8 mouse cellular contexts compared by ENCODE assay signal in genomic region chr6:121129506-121129905, GRCm38 (mm10). TPM values are rescaled to one million over a fixed set of nuclear protein-coding genes. Genes with fewer than 3 reads are reported as not detected.
DNase-seq lines count a peak whose midpoint lies in the region; ATAC-seq lines count a peak whose summit lies in the region.

No protein-coding gene starts in this region.

- 8% methylated on average over 21 of the region's 21 CpGs for WGBS in forebrain, embryonic 10.5 days
- WGBS in neural tube, embryonic 11.5 days, result 8% methylated on average over 21 of the region's 21 CpGs

- H3K9ac ChIP-seq in neural tube, embryonic 11.5 days (ENCODE audit: low read length), result peak overlapping the region; percentile 60

- H3K36me3 ChIP-seq in forebrain, embryonic 10.5 days (replicated peaks), result no peaks in the 10 kb centered on the region
- H3K36me3 ChIP-seq in neural tube, embryonic 11.5 days (ENCODE audit: control insufficient read depth, insufficient read depth, low read length), result no peaks in the 10 kb centered on the region

- H3K4me2 ChIP-seq in neural tube, embryonic 11.5 days (ENCODE audit: low read depth), result peak overlapping the region; percentile 51

- DNase-seq in heart, adult 11 months, result peak; percentile 88
- no peak for DNase-seq in heart, adult 9 months (ENCODE audit: low spot score in 2 of 2)
- DNase-seq in ES-CJ7 (ENCODE audit: low read depth, low spot score), result peak; percentile 59
- DNase-seq in forebrain, embryonic 10.5 days (ENCODE audit: extremely low spot score, low spot score), result peak; percentile 42
- peak; percentile 49 to 53 for DNase-seq in left cerebral cortex, postnatal 36 days (ENCODE audit: low spot score in 2 of 2)
- DNase-seq in neural tube, embryonic 11.5 days (ENCODE audit: low spot score), result peak; percentile 38
- no peak for DNase-seq in ovary, postnatal 14 days (ENCODE audit: low spot score)
- DNase-seq in gastrocnemius, postnatal 14 days, result no peak

- ATAC-seq in neural tube, embryonic 11.5 days (ENCODE audit: insufficient read depth, low FRiP score, low TSS enrichment), result peak; percentile 45

- peaks cover 40% of the 10 kb centered on the region for H3K4me1 ChIP-seq in forebrain, embryonic 10.5 days
- peaks cover 9% of the 10 kb centered on the region for H3K4me1 ChIP-seq in neural tube, embryonic 11.5 days (ENCODE audit: control insufficient read depth, insufficient read depth, low read length)

- H3K4me3 ChIP-seq in forebrain, embryonic 10.5 days, result peak overlapping the region; percentile 50
- H3K4me3 ChIP-seq in neural tube, embryonic 11.5 days (ENCODE audit: low read depth, low read length), result peak overlapping the region; percentile 35

- intact Hi-C loops in left cerebral cortex, postnatal 36 days (cut with DNase I), result loop anchor here (2.0 to 5.0 kb wide), 2 partner anchors 102 to 159 kb away; no protein-coding TSS in a partner anchor
- intact Hi-C loops in gastrocnemius, postnatal 14 days (cut with DNase I; ENCODE audit: low total_unique reads), result loop anchor here (5.0 to 10.0 kb wide), 2 partner anchors 115 to 147 kb away; no protein-coding TSS in a partner anchor

- H3K27me3 ChIP-seq in forebrain, embryonic 10.5 days (ENCODE audit: poor library complexity, severe bottlenecking), result peaks cover 51% of the 10 kb centered on the region
- H3K27me3 ChIP-seq in neural tube, embryonic 11.5 days (ENCODE audit: control insufficient read depth, insufficient read depth, low read length), result peaks cover 7% of the 10 kb centered on the region; the same call in 1 of the 2 replicates

- no peaks in the 10 kb centered on the region for H3K9me3 ChIP-seq in forebrain, embryonic 10.5 days
- H3K9me3 ChIP-seq in neural tube, embryonic 11.5 days (ENCODE audit: control insufficient read depth, low read length), result no peaks in the 10 kb centered on the region

- H3K27ac ChIP-seq in forebrain, embryonic 10.5 days, result peak overlapping the region; percentile 81
- no peak overlapping the region for H3K27ac ChIP-seq in neural tube, embryonic 11.5 days (ENCODE audit: low read depth, low read length)

RNA-seq across cellular contexts. Expression of gene Mical3, which starts 1.3 kb away (rescaled TPM):
- polyA plus RNA-seq in forebrain, embryonic 10.5 days (2016; fragmentation: Nextera tagmentation; extraction: Ambion mirVana), result 8.4 and 9.0 TPM in 2 replicates
- total RNA-seq in left cerebral cortex, postnatal 36 days (2021), result 100 to 1,000 TPM; 100 to 150 TPM
- 18.4 and 19.6 TPM in 2 replicates for polyA plus RNA-seq in neural tube, embryonic 11.5 days (2014; fragmentation: Nextera tagmentation; extraction: Ambion mirVana)
- 10 to 100 TPM; 45.6 to 53.0 TPM for total RNA-seq in gastrocnemius, postnatal 14 days (2021)

RNA-seq across cellular contexts. Expression of gene Pex26, which starts 54.0 kb away (rescaled TPM):
- 8.0 and 10.3 TPM in 2 replicates for polyA plus RNA-seq in forebrain, embryonic 10.5 days (2016; fragmentation: Nextera tagmentation; extraction: Ambion mirVana)
- total RNA-seq in left cerebral cortex, postnatal 36 days (2021), result 10 to 100 TPM; 14.4 to 14.5 TPM
- polyA plus RNA-seq in neural tube, embryonic 11.5 days (2014; fragmentation: Nextera tagmentation; extraction: Ambion mirVana), result 7.1 and 7.8 TPM in 2 replicates
- 1 to 10 TPM; 2.7 to 3.5 TPM for total RNA-seq in gastrocnemius, postnatal 14 days (2021)

Comparison
In these comparisons a context has a peak if more than half of its experiments do, and no peak if none do; other contexts are left out.
1. DNase-seq: peak in heart, adult 11 months (single experiment), ES-CJ7 (single experiment), forebrain, embryonic 10.5 days (single experiment), left cerebral cortex, postnatal 36 days (2 of 2) and neural tube, embryonic 11.5 days (single experiment); none in heart, adult 9 months (0 of 2), ovary, postnatal 14 days (single experiment) and gastrocnemius, postnatal 14 days (single experiment).